Mouse (Mus musculus) left cerebral cortex, postnatal 36 days (tissue): Measurements from ENCODE around the gene Itga2b. TPM values are rescaled to one million over a fixed set of nuclear protein-coding genes. Genes with fewer than 3 reads are reported as not detected.
"Not testable (repeated sequence)": the region's sequence is repeated elsewhere in the genome, so short reads cannot be mapped to it uniquely, and the experiment has no call there.

Source experiments
- DNase-seq, 2 experiments: peaks; one replicate each; pipeline ENCODE4 v3.0.0; 2021 to 2022; ENCODE audit warnings: low spot score in 2 of 2, mixed read lengths in 1 of 2
- intact Hi-C: fragments of 180-260 bp; cut with DNase I; formaldehyde crosslinking; loops from one replicate; pipeline ENCODE4 v1.15.1; 2025
- total RNA-seq, 2 experiments: library from RNA; stranded (reverse); gene quantifications; 2 replicates each; pipeline ENCODE4 v1.2.3; 2021

Gene Itga2b
- total RNA-seq, 2 experiments from 2014 or later = 2.5 to 2.7 TPM

- no peak for DNase-seq
- intact Hi-C loops = no loop called here
Observed at GRCm38 (mm10) chr11:102424666-102425065, 45.3 kb downstream of the Itga2b start.

GRCm38 (mm10) chr11:102421559-102421958 is 48.4 kb downstream of the Itga2b start:
- intact Hi-C loops = no loop called here
- no peak for DNase-seq

GRCm38 (mm10) chr11:102418887-102419286 is 51.0 kb downstream of the Itga2b start:
- DNase-seq = no peak
- intact Hi-C loops = no loop called here

- no peak for DNase-seq
- intact Hi-C loops = no loop called here
Observed at GRCm38 (mm10) chr11:102417160-102417559, 52.8 kb downstream of the Itga2b start.

- no peak for DNase-seq
- intact Hi-C loops = no loop called here
Observed at GRCm38 (mm10) chr11:102415034-102415802, 54.7 kb downstream of the Itga2b start.

- intact Hi-C loops = no loop called here
- DNase-seq = no peak
Observed at GRCm38 (mm10) chr11:102413059-102413458, 56.9 kb downstream of the Itga2b start.

- peak; percentile 69 to 84 for DNase-seq
- intact Hi-C loops = no loop called here
Observed at GRCm38 (mm10) chr11:102411704-102412103, 58.2 kb downstream of the Itga2b start.

- intact Hi-C loops = no loop called here
- DNase-seq = no peak
Observed at GRCm38 (mm10) chr11:102411061-102411460, 58.9 kb downstream of the Itga2b start.

GRCm38 (mm10) chr11:102410345-102410744 is 59.6 kb downstream of the Itga2b start:
- intact Hi-C loops, DNase-seq: not testable (repeated sequence)

GRCm38 (mm10) chr11:102409795-102410330 is 60.1 kb downstream of the Itga2b start:
- no peak for DNase-seq
- intact Hi-C loops = loop anchor here (5.0 kb wide), 1 partner anchor 113 kb away; the partner anchor contains the start of gene Atxn7l3

GRCm38 (mm10) chr11:102408888-102409794 is 60.8 kb downstream of the Itga2b start:
- no peak for DNase-seq
- intact Hi-C loops = loop anchor here (1.0 to 5.0 kb wide), 2 partner anchors 93 to 112 kb away; partner anchors contain the start of gene Atxn7l3

- DNase-seq = peak; percentile 96 to 97
- intact Hi-C loops = loop anchor here (1.0 to 5.0 kb wide), 2 partner anchors 92 to 111 kb away; partner anchors contain the start of gene Atxn7l3
Observed at GRCm38 (mm10) chr11:102408344-102408876, 61.5 kb downstream of the Itga2b start.

- no peak for DNase-seq
- intact Hi-C loops = loop anchor here (1.0 to 5.0 kb wide), 3 partner anchors 92 to 111 kb away; partner anchors contain the start of gene Atxn7l3
Observed at GRCm38 (mm10) chr11:102407834-102408215, 62.1 kb downstream of the Itga2b start, which contains the start of gene Slc25a39. Gene Slc25a39, minus strand, starts transcription at chr11:102407946.

- DNase-seq = peak; percentile 86 to 92
- intact Hi-C loops = loop anchor here (2.0 to 5.0 kb wide), 2 partner anchors 98 to 110 kb away; partner anchors contain the start of gene Atxn7l3
Observed at GRCm38 (mm10) chr11:102406900-102407833, 62.8 kb downstream of the Itga2b start.

- intact Hi-C loops = loop anchor here (2.0 to 5.0 kb wide), 2 partner anchors 98 to 109 kb away; partner anchors contain the start of gene Atxn7l3
- no peak for DNase-seq
Observed at GRCm38 (mm10) chr11:102406401-102406800, 63.5 kb downstream of the Itga2b start.

GRCm38 (mm10) chr11:102405544-102406285 is 64.2 kb downstream of the Itga2b start:
- DNase-seq = no peak
- intact Hi-C loops = loop anchor here (2.0 to 5.0 kb wide), 2 partner anchors 97 to 108 kb away; partner anchors contain the start of gene Atxn7l3

- DNase-seq = no peak
- intact Hi-C loops = loop anchor here (5.0 kb wide), 1 partner anchor 107 kb away; the partner anchor contains the start of gene Atxn7l3
Observed at GRCm38 (mm10) chr11:102404161-102405010, 65.5 kb downstream of the Itga2b start.
